Mouse (Mus musculus) leukemia stem cell, adult 10-12 weeks (primary cell): Measurements from ENCODE around the gene 4921511C20Rik. TPM values are rescaled to one million over a fixed set of nuclear protein-coding genes. Genes with fewer than 3 reads are reported as not detected.

Source experiments
- polyA plus RNA-seq: library from polyadenylated mRNA; stranded (reverse); fragments of >175 nt; gene quantifications from 2 replicates; pipeline ENCODE4 v1.2.3, GENCODE M21; 2012; ENCODE audit warnings: low replicate concordance

The 4921511C20Rik gene
- not detected in 2 replicates for polyA plus RNA-seq

GRCm38 (mm10) chrX:127393993-127394392, at the start of gene 4921511C20Rik:
Gene 4921511C20Rik (plus strand): TSS chrX:127394293.

